Mouse (Mus musculus): ENCODE results near the gene Sstr4.

- no peak for TF ChIP-seq GATA1 (IDR thresholded peaks at IDR 0.05; ENCODE audit: low read length)
- TF ChIP-seq TAL1 (IDR thresholded peaks at IDR 0.05; ENCODE audit: low read length): no peak
These were observed 42.5 kb upstream of the Sstr4 start for GRCm38 (mm10) chr2:148352655-148353054.
